Mouse (Mus musculus) inflammation-experienced regulatory T-cells (primary cell): ENCODE results near the gene Ago3. TPM values are rescaled to one million over a fixed set of nuclear protein-coding genes. Genes with fewer than 3 reads are reported as not detected.

ENCODE experiments used
- polyA plus RNA-seq, 2 experiments: library from polyadenylated mRNA; unstranded; fragments of 100-300 nt; shearing (Covaris generic); gene quantifications; one replicate each; pipeline ENCODE4 v1.2.1; 2017

Ago3 gene
- 10 to 100 TPM; 28.4 to 29.3 TPM for polyA plus RNA-seq

GRCm38 (mm10) chr4:126429347-126430079, at the start of gene Ago3:
Ago3 (minus strand) TSS chr4:126429556.

GRCm38 (mm10) chr4:126468285-126468901, 39.0 kb upstream of the Ago3 start, which contains the start of gene Ago1:
Ago1 (minus strand) TSS chr4:126468583.

GRCm38 (mm10) chr4:126325281-126325861, 104.0 kb downstream of the Ago3 start, which contains the start of gene Tekt2:
Tekt2 (minus strand) TSS chr4:126325688.

GRCm38 (mm10) chr4:126321111-126321853, 108.1 kb downstream of the Ago3 start, which contains the start of gene Adprhl2:
Adprhl2 (minus strand) TSS chr4:126321703.

GRCm38 (mm10) chr4:126286492-126286891, 142.9 kb downstream of the Ago3 start, which contains the start of gene Col8a2:
Col8a2 (plus strand) TSS chr4:126286793.

Other genes with a start within 250 kb of the Ago3 start
- 100 to 1,000 TPM; 175 to 176 TPM for gene Thrap3, start 226.8 kb downstream of the Ago3 start, polyA plus RNA-seq
- gene Map7d1, start 173.2 kb downstream of the Ago3 start, polyA plus RNA-seq = 10 to 100 TPM; 65.9 to 67.0 TPM
- gene Trappc3, start 167.2 kb downstream of the Ago3 start, polyA plus RNA-seq = 10 to 100 TPM; 85.6 to 91.2 TPM
- gene Col8a2, start 142.8 kb downstream of the Ago3 start, polyA plus RNA-seq = not detected
- gene Adprhl2, start 107.9 kb downstream of the Ago3 start, polyA plus RNA-seq = 10 to 100 TPM; 68.3 to 80.0 TPM
- gene Tekt2, start 103.9 kb downstream of the Ago3 start, polyA plus RNA-seq = under 1 TPM in 1 of 2 experiments, not detected in 1; 0.37 TPM
- 1 to 10 TPM; 3.9 to 5.6 TPM for gene Ago1, start 39.0 kb upstream of the Ago3 start, polyA plus RNA-seq
- under 1 TPM; 0.26 to 0.72 TPM for gene Ago4, start 103.9 kb upstream of the Ago3 start, polyA plus RNA-seq
- 1 to 10 TPM; 1.3 to 5.2 TPM for gene Clspn, start 127.4 kb upstream of the Ago3 start, polyA plus RNA-seq
- under 1 TPM; 0.45 to 0.73 TPM for gene 5730409E04Rik, start 180.3 kb upstream of the Ago3 start, polyA plus RNA-seq
- 100 to 1,000 TPM; 271 to 285 TPM for gene Psmb2, start 248.1 kb upstream of the Ago3 start, polyA plus RNA-seq